Mouse (Mus musculus) thymus, postnatal 14 days (tissue): Measurements from ENCODE around the gene Ttc23.

Experiments
- DNase-seq: peaks from one replicate; pipeline ENCODE4 v3.0.0; 2021

The Ttc23 gene

DNA sequence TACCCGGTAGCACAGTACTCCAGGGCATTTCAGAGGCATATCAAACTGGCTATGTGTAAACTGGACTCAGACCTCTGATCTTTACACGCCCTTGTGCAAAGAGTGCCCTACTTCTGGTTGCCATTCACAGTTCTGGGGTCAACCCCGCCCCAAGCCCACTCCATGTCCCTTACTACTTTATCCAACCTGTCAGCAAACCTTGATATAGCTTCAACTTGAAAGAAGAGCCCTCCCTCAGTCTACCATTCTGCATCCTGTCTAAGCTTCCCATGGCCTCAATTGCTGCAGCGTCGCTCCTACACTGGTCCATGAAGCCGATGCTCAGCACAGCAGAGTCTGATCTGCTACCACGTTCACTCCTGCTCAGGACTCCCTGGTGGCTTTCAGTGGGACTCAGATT, 108.2 kb downstream of the Ttc23 start:
- no peak for DNase-seq

DNA sequence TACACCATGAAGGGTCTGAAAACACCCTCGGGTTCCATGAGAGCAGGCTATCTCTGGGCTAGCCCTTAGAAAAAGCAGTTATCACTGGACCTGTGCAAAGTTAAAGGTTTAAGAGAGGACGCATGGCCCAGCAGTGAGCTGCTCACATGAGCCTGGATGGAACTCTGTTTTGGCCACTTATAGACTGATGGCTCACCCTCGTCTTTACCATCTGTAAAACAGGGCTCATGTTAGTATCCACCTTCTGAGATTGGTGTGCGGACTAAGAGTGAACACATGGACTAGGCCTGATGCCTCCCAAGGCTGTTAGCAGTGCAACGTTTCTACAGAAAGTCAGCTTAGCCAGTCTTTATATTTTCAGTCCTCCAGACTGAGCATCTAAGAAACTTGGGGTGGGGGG, 109.4 kb downstream of the Ttc23 start:
- no peak for DNase-seq

DNA sequence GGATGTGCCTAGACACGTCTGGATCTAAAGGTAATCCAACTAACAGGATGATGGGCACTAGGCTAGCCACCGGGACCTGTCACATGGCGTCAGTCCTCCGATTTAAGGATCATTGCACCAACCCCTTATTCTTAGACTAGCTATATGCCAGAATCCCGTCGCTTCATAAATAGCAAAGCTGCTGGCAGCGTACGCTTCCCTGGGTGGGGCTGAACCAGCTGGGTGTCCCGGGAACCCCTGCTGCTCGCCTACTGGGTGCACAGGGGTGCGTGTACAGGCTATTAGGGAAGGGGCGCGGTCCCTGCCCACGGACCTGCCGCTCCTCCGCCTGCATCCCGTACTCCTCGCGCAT, 111.3 kb downstream of the Ttc23 start:
- DNase-seq = no peak

DNA sequence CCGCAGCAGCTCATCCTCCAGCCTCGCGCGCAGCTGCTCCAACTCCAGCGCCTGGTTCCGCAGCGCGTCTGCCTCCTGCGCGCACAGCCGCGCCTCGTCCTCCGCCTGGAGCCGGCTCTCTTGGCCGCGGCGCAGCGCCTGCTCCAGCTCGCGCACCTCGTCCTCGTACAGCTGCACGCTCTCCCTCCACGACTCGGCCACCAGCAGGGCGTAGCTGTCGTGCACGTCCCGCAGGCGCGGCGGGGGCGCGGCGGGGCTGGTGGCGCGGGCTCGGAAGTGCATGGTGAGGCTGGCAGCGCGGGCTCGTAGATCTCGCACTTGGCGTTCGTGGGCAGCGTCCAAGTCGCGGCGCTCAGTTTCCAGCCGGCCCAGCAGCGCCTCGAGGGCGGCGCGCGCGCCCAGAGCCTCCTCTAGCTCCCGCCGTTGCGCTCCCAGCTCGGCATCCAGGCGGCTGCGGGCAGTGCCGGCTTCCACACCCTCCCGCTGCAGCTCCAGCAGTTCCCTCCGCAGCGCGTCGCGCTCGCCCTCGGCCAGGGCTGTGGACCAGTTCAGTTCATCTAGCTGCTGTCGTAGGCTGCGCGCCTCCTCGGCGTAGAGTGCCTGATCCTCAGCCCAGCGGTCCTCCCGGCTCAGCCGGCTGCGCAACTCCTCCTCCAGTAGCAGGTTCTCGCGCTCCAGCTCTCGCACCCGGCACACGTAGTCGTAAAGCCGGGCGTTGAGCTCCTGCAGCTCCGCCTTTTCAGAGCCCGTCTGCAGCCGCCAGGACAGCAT, 111.8 kb downstream of the Ttc23 start:
- peak; percentile 23 for DNase-seq

DNA sequence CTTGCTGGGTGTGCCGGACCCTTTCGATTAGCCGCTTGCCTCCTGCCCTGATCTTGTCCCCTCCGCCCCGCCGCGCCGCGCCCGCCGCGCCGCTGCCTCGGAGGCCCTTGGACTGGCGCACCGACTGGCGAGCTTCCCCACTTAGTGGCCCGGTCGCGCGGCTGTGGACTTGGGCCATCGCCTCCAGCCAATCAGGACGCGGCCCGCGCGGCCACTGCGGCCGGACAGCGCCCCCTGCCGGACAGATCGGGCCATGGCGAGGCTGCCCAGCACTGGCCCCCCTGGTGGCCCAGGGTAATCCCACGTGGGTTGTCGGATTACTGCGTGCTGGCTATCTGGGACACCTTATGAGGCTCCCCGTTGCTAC, 112.4 kb downstream of the Ttc23 start, which contains the start of gene Synm:
Gene Synm, minus strand, starts transcription at position 114 of the 367 bp plus-strand sequence.
- peak; percentile 77 for DNase-seq

DNA sequence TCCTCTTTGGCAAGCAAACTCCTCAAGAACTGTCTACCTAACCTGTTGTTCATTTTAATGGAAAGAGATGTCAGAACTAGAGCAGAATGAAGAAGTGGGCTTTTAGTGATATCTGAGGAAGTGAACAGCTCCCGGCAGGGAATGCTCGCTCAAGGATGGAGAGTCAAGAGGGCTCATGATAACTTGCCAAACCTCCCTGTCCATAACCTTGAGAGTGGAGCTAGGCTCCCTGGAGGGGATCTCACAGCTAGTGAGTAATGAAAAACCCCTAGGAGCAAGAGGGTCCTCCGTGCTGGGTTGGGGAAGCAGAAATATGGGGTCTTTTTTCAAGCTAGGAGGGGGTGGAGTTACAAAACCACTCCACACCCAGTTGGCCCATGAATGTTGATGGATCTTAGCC, 116.4 kb downstream of the Ttc23 start:
- no peak for DNase-seq

DNA sequence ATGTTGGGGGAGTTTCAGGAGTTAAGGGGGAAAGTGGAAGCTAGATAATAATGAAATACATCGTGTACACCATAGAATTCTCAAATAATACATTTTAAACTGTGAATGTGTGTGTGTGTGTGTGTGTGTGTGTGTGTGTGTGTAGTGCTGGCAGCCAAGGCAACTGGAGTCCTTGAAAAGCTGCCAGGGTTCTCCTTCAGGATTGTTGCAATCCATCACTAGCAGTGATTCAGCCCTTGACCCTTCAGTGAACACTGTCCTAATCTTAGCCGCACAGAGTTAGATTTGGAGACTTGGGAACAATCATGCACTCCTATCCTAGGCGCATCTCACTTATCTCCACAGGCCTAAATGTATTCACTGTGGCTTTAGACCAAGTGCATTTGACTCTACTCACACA, 120.9 kb downstream of the Ttc23 start:
- no peak for DNase-seq

DNA sequence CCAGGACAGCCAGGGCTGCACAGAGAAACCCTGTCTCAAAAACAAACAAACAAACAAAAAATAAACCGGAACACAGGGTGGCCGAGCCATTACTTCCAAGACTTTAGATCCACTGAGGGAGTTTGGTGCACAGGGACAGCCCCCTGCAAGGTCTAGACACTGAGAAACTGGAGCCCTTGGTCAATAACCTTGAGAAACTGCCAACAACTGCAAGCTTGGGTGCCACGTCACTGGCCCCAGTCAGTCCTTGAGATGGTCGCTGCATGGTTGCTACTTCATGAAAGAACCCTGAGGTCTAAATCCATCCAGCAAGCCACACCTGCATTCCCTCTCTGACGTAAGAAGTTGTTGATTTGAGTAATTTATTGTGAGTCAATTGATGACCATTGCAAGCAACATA, 122.3 kb downstream of the Ttc23 start:
- DNase-seq = no peak

DNA sequence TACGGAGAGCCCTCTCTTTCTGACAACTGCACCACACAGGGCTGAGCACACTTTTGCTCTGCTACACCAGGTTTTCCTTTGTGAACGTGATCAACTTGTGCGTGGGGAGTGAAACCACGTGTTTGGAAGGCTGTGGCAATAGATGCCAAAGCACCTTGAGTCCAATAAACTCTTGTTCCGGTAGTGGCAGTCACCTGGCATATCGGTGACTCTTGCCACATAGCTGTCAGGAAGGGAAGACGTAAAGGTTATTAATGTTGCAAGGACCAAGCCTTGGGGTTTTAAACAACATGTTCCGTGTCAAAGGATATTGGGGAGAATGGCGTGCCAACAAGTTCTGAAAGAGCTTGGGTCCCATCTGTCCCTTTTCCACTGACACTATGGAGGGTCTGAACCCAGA, 125.0 kb downstream of the Ttc23 start:
- DNase-seq = no peak

DNA sequence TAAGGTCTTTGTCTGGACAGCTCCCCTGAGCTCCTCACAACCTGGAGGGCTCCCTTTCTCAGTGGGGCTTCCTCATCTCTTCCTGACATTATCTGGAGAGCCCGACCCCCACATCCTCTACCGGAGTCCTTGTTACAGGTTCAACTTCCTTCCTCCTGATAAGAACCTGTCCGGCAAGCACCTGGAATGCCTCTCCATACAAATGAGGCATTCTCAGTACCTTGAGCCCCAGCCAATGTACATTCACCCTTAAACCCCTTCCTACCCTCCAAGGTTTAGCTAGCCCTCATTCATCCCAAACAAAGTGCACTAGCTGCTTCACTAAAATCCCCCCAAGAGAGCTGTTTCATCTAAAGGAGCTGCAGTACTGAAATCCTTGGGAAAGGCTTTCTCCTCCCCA, 128.4 kb downstream of the Ttc23 start:
- no peak for DNase-seq

DNA sequence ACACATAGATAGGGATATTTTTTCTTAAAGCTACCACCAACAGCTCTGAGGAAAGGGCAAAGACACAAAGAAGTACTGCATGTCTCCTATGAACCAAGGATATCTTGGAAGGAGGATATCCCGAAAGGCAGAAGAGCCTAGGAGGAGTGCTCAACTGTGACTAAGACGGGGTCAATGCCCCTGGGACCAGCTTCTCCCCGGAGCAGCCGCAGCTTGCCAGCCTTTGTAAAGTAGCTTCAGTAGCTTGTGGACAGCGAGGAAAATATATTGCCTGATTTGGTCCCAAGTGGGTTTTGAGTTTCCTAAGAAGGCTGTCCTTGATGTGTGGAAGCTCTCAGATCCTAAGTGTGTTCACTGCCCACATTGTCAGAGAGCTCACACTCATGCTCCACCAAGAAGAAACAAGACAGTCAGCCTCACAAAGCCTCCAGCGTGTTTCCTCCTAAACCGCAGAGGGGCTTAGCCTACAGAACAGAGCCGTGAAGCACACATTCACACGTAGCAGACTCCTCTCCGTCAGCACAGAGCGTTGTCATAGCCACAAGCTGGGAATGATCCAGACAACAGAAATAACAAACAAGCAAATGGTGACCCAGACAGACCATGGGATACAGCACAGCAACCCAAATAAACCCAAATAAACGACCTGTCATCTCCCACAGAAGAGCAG, 129.6 kb downstream of the Ttc23 start:
- no peak for DNase-seq

DNA sequence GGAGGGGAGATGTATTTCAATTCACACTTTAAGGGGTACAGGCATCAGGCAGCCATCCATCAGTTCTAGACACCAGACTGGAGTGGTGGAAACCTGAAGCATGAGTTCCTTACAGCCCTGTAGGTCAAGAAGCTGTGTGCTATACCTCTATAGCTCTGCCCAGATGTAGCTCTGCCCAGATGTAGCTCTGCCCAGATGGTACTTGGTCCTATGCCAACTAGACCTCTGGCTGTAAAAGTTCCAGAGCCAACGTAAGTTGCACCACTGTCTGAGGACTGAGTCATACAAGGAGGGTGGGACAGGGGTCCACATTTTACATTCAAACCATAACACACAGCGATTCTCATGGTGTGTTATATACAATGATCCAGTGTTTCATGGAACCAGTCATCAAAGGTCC, 140.7 kb downstream of the Ttc23 start:
- no peak for DNase-seq

DNA sequence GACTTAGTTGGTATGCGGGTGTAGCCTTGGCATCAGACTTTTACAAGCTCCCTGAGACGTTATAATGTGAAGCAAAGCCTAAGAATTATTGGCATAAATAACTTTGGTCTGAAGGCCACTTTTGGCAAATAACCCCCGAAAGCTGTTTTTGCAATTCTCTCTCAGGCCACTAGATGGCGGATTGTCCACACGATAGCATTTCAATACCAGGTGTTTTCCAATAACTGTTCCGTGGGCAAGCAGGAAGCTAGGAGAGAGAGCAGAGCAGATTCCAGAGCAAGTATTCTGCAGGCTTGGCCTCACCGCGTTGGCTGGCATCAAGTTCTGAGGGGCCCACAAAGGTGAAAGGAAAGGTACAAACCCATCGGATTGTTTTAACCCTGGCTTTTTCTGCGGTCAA, 141.5 kb downstream of the Ttc23 start:
- peak; percentile 64 for DNase-seq

DNA sequence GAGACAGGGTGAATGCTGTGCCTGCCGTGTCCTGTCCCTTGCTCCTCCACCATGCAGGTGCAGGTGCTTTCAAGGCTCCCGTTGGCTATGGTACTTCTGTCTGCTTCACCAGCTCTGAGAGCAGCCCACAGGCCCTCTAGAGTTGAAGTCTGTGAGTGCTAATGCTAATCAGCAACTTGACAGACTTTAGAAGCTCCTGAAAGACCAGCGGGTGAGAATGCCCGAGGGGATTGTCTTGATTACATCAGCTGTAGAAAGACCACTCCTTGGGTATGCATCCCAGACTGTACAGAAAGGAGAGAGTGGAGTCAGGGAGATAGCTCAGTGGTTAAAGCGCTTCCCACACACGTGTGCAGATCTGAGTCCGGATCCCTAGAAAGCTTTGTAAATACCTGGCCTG, 144.0 kb downstream of the Ttc23 start:
- DNase-seq = no peak

DNA sequence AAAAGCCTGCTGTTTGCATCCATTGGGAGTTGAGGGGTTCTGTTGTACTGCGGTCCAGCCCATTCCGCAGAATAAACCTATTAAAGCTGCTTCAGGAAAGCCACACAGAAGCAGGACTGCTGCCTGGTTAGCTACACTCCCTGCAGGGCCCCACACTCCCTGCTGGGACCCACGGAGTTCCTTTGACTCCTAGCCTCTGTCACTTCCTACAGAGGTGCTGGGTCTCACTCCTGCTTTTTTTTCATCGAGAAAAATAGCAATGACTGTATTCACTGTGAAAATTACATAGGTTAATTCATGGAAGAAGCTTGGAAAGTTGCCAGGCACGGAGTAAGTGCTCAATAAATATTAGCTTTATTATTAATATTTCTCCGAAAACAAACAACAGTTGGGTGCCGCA, 146.2 kb downstream of the Ttc23 start:
- DNase-seq = no peak

DNA sequence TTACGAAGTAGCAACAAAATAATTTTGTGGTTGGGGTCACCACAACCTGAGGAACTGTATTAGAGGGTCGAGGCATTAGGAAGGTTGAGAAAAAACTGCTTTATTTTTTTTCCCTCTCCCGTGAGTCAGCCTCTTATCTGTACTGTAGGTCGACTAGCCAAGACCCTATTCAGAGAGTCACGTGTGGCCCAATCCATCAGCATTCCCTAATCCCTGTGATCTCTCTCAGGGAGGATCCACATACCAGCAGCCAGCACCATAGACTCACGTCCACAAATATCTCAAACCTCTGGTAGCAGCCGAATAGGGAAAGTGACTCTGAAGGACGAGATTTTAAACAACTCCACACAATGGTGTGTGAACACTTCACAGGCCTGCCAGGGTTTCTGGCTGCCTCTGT, 149.9 kb downstream of the Ttc23 start:
- DNase-seq = no peak

DNA sequence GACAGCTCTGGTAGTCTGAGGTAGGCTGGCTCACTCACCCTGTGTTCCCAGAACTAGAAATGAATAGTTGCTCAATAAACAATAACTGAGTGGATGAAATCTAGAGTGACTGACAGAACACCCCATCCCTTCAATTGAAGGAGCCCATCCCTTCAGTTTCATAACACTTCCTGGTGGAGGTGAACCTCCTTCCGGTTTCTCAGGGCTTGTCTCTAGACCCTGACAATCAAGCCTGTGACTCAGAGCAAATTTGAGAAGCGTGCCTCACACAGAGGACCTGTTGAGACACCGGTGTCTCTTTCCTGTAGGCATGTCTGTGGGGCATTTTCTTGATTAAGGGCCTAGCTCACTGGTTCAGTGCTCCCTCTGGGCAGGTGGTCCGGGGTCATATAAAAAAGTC, 151.3 kb downstream of the Ttc23 start:
- no peak for DNase-seq

DNA sequence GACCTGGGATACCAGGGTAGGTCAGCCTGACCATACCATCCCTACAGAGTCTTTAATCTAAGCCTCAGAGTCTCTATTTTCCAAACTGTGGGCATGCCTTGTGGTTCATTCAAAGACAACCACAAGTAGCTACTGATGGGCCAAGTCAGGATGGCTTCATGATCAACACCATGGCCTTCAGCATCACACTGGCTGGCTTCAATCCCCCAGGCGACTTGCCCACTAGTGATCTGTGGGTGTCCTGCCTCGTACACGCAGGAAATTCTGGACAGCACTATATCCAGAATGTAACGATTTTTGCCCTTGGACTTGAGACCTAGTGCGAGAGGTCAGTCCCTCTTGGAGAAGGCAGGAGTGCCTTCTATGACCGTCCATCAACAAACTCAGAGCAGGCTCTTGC, 153.3 kb downstream of the Ttc23 start:
- DNase-seq = no peak

DNA sequence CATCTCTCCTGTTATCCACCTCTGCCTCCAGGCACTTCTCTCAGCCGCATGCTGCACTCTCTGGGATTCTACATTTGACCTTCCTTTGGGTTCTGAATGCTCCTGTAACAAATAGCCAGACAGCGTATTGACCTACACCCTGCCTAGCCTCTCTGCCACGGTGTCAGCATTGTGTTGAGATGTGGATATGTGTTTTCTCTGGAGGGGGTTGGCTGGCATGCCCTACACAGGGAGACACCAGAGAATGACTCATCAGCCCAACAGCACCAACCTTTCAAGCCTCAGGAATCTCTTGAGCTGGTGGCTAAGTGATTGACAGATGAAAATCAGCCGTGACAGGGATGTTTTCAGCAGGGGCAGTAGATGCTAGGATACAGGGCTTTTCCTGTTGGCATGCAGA, 153.8 kb downstream of the Ttc23 start:
- DNase-seq = no peak

DNA sequence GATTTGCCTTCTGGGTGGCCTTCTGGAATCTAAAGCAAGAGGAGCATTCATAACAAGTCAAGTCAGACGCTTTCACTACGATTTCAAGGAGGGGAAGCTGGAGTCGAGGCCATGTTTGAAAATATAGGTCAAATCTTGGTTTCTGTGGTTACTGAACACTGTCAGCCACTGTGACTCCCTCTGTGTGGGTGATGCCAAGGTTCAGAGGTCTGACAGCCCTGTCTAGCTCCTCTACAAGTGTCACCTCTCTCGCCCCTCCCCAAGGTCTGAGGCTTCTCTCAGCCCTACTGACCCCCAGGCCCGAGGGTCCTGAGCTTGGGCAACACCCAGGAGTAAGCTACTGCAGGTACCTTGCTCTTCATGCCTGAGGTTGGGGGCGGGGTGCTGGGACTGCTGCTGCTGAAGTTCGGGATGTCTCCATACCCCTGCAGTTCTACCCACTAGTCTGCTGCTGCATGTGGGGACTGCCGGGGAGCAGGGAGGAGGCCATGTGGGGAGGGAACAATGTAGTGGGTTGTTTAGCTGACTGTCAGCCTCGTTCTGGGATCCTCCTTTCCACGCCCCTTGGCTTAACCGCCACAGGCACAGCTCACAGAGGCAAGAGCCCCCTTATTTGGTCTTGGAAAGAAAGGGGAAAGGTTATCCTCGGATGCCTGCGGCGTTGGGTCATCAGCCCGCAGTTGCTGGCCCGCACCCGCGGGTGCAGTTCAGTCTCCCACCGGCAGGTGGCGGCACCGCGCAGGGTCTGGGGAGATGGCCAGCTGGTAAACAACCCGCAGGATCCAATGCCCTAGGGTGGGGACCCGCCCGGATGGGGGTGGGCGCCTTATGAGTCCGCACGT, 156.0 kb downstream of the Ttc23 start:
- peak; percentile 85 for DNase-seq

DNA sequence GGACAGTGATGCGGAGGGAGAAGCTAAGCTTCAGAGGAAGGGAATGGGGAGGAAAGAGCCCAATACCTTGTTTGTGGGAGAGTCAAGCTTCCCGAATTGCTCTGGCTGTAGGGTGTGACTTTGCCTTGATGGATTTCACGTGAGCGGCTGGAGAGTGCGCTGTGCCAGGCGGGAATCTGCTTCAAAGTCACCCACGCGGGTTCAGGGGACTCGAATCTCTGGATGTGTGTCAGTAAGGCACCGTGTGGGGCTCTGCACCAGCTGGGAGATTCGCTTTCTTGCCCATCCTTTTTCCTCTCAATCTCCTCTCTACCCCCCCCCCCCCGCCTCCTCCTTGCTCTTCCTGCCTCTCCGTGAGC, 156.6 kb downstream of the Ttc23 start:
- no peak for DNase-seq
